Mouse (Mus musculus) c-Kit-positive CD71-negative TER-119-negative erythroid progenitor cells, embryonic 14.5 days (primary cell): ENCODE data around the gene Edn3.

ENCODE experiments used
- DNase-seq: peaks from one replicate; pipeline ENCODE4 v3.0.0-alpha.2; 2013; ENCODE audit warnings: low read depth

The Edn3 gene

DNA sequence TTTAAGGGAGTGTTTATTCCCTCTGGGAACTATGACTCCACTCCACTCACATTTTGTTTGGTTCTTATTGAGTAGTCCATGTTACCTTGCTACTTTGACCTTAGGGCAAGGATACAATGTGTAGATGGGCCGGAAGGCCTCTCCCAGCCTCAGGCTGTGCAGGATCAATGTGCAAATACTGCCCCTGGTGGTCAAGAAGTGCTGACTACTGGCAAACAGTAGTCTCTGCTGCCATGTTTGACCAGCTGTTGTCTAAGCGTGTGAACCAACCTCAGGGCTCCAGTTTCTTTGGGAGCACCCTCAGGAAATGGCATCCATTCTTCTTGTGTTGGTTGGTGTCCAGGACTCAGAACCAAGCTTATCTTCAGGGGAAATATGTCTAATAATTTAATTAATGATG, 36.6 kb downstream of the Edn3 start:
- no peak for DNase-seq

DNA sequence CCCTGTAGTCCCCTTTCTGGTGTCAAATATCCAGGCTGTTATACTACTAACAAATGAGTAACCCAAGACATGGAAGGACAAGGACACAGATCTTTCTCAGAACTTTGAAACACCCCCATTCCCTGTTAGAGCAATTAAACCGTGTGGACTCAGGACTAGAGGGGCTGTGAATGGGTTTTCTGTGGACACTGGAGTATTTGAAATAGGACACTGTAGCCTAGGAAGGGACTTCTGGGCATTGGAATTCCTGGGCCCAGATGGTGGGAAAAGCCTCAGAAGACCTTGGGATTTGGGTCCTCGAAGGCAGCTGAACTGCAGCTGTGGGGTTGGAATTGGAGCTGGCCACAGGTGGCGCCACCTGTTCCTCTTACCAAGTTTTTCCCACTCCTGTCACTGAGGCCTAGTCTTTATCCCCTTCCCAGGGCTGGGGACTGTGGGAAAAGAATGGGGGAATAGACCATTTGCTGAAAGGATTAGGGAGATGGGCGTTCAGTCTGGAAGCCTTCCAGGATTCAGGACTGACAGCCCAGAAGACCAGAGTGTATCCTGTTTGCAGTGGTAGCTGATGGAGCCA, 37.2 kb downstream of the Edn3 start:
- DNase-seq: no peak

- no peak for DNase-seq
Observed at GRCm38 (mm10) chr2:174802453-174802852, 42.0 kb downstream of the Edn3 start.

GRCm38 (mm10) chr2:174803661-174804060, 43.2 kb downstream of the Edn3 start:
- no peak for DNase-seq

GRCm38 (mm10) chr2:174807900-174808299, 47.5 kb downstream of the Edn3 start:
- DNase-seq: no peak

GRCm38 (mm10) chr2:174809296-174809695, 48.9 kb downstream of the Edn3 start:
- no peak for DNase-seq

- no peak for DNase-seq
Observed at GRCm38 (mm10) chr2:174813306-174813705, 52.9 kb downstream of the Edn3 start.

GRCm38 (mm10) chr2:174816163-174816562, 55.7 kb downstream of the Edn3 start:
- no peak for DNase-seq

DNA sequence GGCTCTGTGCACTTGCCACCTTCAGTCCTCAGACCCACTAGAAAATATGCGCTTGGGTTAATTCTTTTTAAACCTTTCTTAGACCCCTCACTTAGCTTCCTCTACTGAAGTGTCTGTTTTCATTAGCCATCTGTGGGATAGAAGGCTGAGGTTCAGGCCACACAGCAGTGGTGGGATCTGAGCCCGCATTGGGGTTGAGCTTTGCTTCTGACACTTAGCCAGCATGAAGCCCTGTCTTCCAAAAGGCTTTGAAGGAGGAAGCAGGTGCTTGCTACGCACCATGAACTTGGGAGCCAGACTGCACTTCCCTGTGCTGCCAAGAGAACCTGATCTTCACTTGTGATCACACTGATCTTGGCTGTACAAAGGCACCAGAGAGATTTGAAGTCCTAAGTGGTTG, 59.9 kb downstream of the Edn3 start:
- DNase-seq: no peak

DNA sequence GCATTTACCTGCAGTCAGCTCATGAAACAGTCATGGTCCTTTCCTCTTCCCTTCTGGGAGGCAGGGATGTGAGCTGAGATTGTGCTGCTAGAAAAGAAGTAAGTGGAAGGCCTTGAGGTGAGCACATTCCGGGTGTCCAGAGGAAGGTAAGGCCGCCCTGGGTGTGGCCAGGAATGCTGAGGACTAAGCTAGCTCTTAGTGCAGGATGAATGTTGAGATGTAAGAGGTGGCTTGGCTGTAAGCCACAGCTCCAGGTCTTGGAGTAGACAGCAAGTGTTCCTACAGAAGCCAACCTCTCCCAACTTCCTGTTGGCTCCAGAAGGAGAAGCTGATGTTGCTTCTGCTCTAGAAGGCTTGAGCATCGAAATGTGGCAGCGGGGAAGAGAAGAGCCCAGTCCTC, 67.4 kb downstream of the Edn3 start:
- DNase-seq: no peak

GRCm38 (mm10) chr2:174833608-174834007, 73.2 kb downstream of the Edn3 start:
- no peak for DNase-seq
